8 mouse cellular contexts compared by ENCODE assay signal in genomic region chr17:25230014-25230655, GRCm38 (mm10). TPM values are rescaled to one million over a fixed set of nuclear protein-coding genes. Genes with fewer than 3 reads are reported as not detected.
DNase-seq lines count a peak whose midpoint lies in the region; ATAC-seq and TF ChIP-seq lines count a peak whose summit lies in the region.
"Not testable (repeated sequence)": the region's sequence is repeated elsewhere in the genome, so short reads cannot be mapped to it uniquely, and the experiment has no call there.

No protein-coding gene starts in this region.

- H3K79me2 ChIP-seq in liver, adult 2 months (ENCODE audit: control insufficient read depth, insufficient read depth, low read length), result not testable (repeated sequence)

- peaks cover 20% of the 10 kb centered on the region for H3K36me3 ChIP-seq in heart, embryonic 16.5 days (ENCODE audit: control insufficient read depth, insufficient read depth)
- H3K36me3 ChIP-seq in hindbrain, embryonic 15.5 days, result peaks cover 26% of the 10 kb centered on the region
- H3K36me3 ChIP-seq in kidney, embryonic 15.5 days, result peaks cover 63% of the 10 kb centered on the region
- H3K36me3 ChIP-seq in liver, adult 2 months (ENCODE audit: control insufficient read depth, insufficient read depth, low read length), result not testable (repeated sequence)

- not testable (repeated sequence) for TF ChIP-seq POLR2A in liver, adult 2 months (IDR thresholded peaks at IDR 0.05; ENCODE audit: extremely low read depth, insufficient read depth, low read length)

- not testable (repeated sequence) for H3K9ac ChIP-seq in heart, embryonic 16.5 days (ENCODE audit: low read length); hindbrain, embryonic 15.5 days; kidney, embryonic 15.5 days; liver, adult 2 months (ENCODE audit: low read depth, low read length)

- H3K27me3 ChIP-seq in heart, embryonic 16.5 days (ENCODE audit: control insufficient read depth, insufficient read depth, low read length); hindbrain, embryonic 15.5 days; kidney, embryonic 15.5 days; liver, adult 2 months (ENCODE audit: control insufficient read depth, insufficient read depth, low read length): not testable (repeated sequence)

- DNase-seq in kidney, adult 11 months, result peak; percentile 73
- peak; percentile 63 for DNase-seq in liver, adult 2 months (ENCODE audit: extremely low read depth, low read depth, low spot score)
- DNase-seq in lung, postnatal 36 days, result peak; percentile 9
- DNase-seq in thymus, postnatal 4 days, result peak; percentile 9

- 69% methylated on average over 15 of the region's 17 CpGs for WGBS in heart, embryonic 16.5 days
- WGBS in hindbrain, embryonic 15.5 days, result 80% methylated on average over 17 of the region's 17 CpGs
- WGBS in kidney, embryonic 15.5 days, result 72% methylated on average over 15 of the region's 17 CpGs
- WGBS in liver, adult 2 months, result 19% methylated on average over 17 of the region's 17 CpGs

- not testable (repeated sequence) for H3K4me2 ChIP-seq in heart, embryonic 16.5 days (ENCODE audit: low read depth, low read length); hindbrain, embryonic 15.5 days; kidney, embryonic 15.5 days

- ATAC-seq in common myeloid progenitor, adult 5-6 weeks (replicated peaks; ENCODE audit: low read depth, poor library complexity, severe bottlenecking), result 0 out of 2 replicates have a peak, but pooled peaks have one; percentile 43
- ATAC-seq in heart, embryonic 16.5 days (replicated peaks; ENCODE audit: extremely low read depth, insufficient read depth, low FRiP score), result peak; percentile 62; the same call in 1 of the 2 replicates
- peak; percentile 61; the same call in 1 of the 2 replicates for ATAC-seq in hindbrain, embryonic 15.5 days (ENCODE audit: low FRiP score, low read depth)
- ATAC-seq in kidney, embryonic 15.5 days (replicated peaks; ENCODE audit: low FRiP score), result 0 out of 2 replicates have a peak, but pooled peaks have one; percentile 46

- H3K4me1 ChIP-seq in heart, embryonic 16.5 days (ENCODE audit: control insufficient read depth, insufficient read depth, low read length); hindbrain, embryonic 15.5 days (replicated peaks); kidney, embryonic 15.5 days: not testable (repeated sequence)
- H3K4me1 ChIP-seq in liver, adult 2 months (ENCODE audit: control insufficient read depth, insufficient read depth, low read length), result peaks cover 17% of the 10 kb centered on the region

- H3K9me3 ChIP-seq in heart, embryonic 16.5 days (replicated peaks; ENCODE audit: control insufficient read depth, low read length); hindbrain, embryonic 15.5 days; kidney, embryonic 15.5 days (replicated peaks): not testable (repeated sequence)

- TF ChIP-seq CTCF in liver, adult 2 months (IDR thresholded peaks at IDR 0.05; ENCODE audit: low read depth, low read length), result not testable (repeated sequence)

- not testable (repeated sequence) for H3K4me3 ChIP-seq in heart, embryonic 16.5 days (ENCODE audit: low read length); hindbrain, embryonic 15.5 days; kidney, embryonic 15.5 days (replicated peaks); liver, adult 2 months (ENCODE audit: insufficient read depth, low read depth, low read length)

- H3K27ac ChIP-seq in heart, embryonic 16.5 days (ENCODE audit: low read length); hindbrain, embryonic 15.5 days (replicated peaks); kidney, embryonic 15.5 days: not testable (repeated sequence)
- H3K27ac ChIP-seq in liver, adult 2 months (replicated peaks; ENCODE audit: insufficient read depth, low read depth, low read length), result peak overlapping the region; percentile 30

RNA-seq across cellular contexts. Expression of gene Gnptg, which starts 9.8 kb away (rescaled TPM):
- 13.6 and 14.3 TPM in 2 replicates for total RNA-seq in common myeloid progenitor, adult 5-6 weeks (2017)
- 23.8 and 25.7 TPM in 2 replicates for polyA plus RNA-seq in heart, embryonic 16.5 days (2015; fragmentation: Nextera tagmentation; extraction: Ambion mirVana)
- polyA plus RNA-seq in hindbrain, embryonic 15.5 days (2015; fragmentation: Nextera tagmentation; extraction: Ambion mirVana), result 104 and 107 TPM in 2 replicates
- polyA plus RNA-seq in kidney, embryonic 15.5 days (2015; fragmentation: Nextera tagmentation; extraction: Ambion mirVana), result 44.4 and 46.4 TPM in 2 replicates
- 32.1 and 33.0 TPM in 2 replicates for total RNA-seq in liver, adult 2 months (2014; rRNA removed)
- 37.4 and 41.4 TPM in 2 replicates for polyA plus RNA-seq in liver, adult 2 months (2012; rRNA removed)

RNA-seq across cellular contexts. Expression of gene Tsr3, which starts 9.8 kb away (rescaled TPM):
- total RNA-seq in common myeloid progenitor, adult 5-6 weeks (2017), result 30.2 and 34.1 TPM in 2 replicates
- polyA plus RNA-seq in heart, embryonic 16.5 days (2015; fragmentation: Nextera tagmentation; extraction: Ambion mirVana), result 26.9 and 31.0 TPM in 2 replicates
- polyA plus RNA-seq in hindbrain, embryonic 15.5 days (2015; fragmentation: Nextera tagmentation; extraction: Ambion mirVana), result 60.2 and 61.4 TPM in 2 replicates
- 47.0 and 53.4 TPM in 2 replicates for polyA plus RNA-seq in kidney, embryonic 15.5 days (2015; fragmentation: Nextera tagmentation; extraction: Ambion mirVana)
- 14.0 and 16.7 TPM in 2 replicates for total RNA-seq in liver, adult 2 months (2014; rRNA removed)
- 18.8 and 19.3 TPM in 2 replicates for polyA plus RNA-seq in liver, adult 2 months (2012; rRNA removed)

RNA-seq across cellular contexts. Expression of gene Baiap3, which starts 26.0 kb away (rescaled TPM):
- 0.59 and 2.6 TPM in 2 replicates for total RNA-seq in common myeloid progenitor, adult 5-6 weeks (2017)
- 1.4 and 2.5 TPM in 2 replicates for polyA plus RNA-seq in heart, embryonic 16.5 days (2015; fragmentation: Nextera tagmentation; extraction: Ambion mirVana)
- polyA plus RNA-seq in hindbrain, embryonic 15.5 days (2015; fragmentation: Nextera tagmentation; extraction: Ambion mirVana), result 19.6 and 20.4 TPM in 2 replicates
- 1.1 and 3.9 TPM in 2 replicates for polyA plus RNA-seq in kidney, embryonic 15.5 days (2015; fragmentation: Nextera tagmentation; extraction: Ambion mirVana)
- 0.13 and 0.18 TPM in 2 replicates for total RNA-seq in liver, adult 2 months (2014; rRNA removed)
- polyA plus RNA-seq in liver, adult 2 months (2012; rRNA removed), result 0.43 and 1.2 TPM in 2 replicates

RNA-seq across cellular contexts. Expression of gene Unkl, which starts 41.9 kb away (rescaled TPM):
- 6.9 and 15.5 TPM in 2 replicates for total RNA-seq in common myeloid progenitor, adult 5-6 weeks (2017)
- 5.4 and 6.1 TPM in 2 replicates for polyA plus RNA-seq in heart, embryonic 16.5 days (2015; fragmentation: Nextera tagmentation; extraction: Ambion mirVana)
- polyA plus RNA-seq in hindbrain, embryonic 15.5 days (2015; fragmentation: Nextera tagmentation; extraction: Ambion mirVana), result 15.1 and 16.2 TPM in 2 replicates
- polyA plus RNA-seq in kidney, embryonic 15.5 days (2015; fragmentation: Nextera tagmentation; extraction: Ambion mirVana), result 9.0 and 10.5 TPM in 2 replicates
- total RNA-seq in liver, adult 2 months (2014; rRNA removed), result 9.4 and 10.4 TPM in 2 replicates
- 28.0 and 29.0 TPM in 2 replicates for polyA plus RNA-seq in liver, adult 2 months (2012; rRNA removed)

RNA-seq across cellular contexts. Expression of gene Ube2i, which starts 44.3 kb away (rescaled TPM):
- 313 and 322 TPM in 2 replicates for total RNA-seq in common myeloid progenitor, adult 5-6 weeks (2017)
- 345 and 358 TPM in 2 replicates for polyA plus RNA-seq in heart, embryonic 16.5 days (2015; fragmentation: Nextera tagmentation; extraction: Ambion mirVana)
- 447 and 462 TPM in 2 replicates for polyA plus RNA-seq in hindbrain, embryonic 15.5 days (2015; fragmentation: Nextera tagmentation; extraction: Ambion mirVana)
- polyA plus RNA-seq in kidney, embryonic 15.5 days (2015; fragmentation: Nextera tagmentation; extraction: Ambion mirVana), result 669 and 677 TPM in 2 replicates
- total RNA-seq in liver, adult 2 months (2014; rRNA removed), result 92.9 and 103 TPM in 2 replicates
- polyA plus RNA-seq in liver, adult 2 months (2012; rRNA removed), result 62.4 and 80.0 TPM in 2 replicates

Comparison
In these comparisons a context has a peak if more than half of its experiments do, and no peak if none do; other contexts are left out.
1. DNase-seq: peak in every context shown above with its lines; median percentile 73 in kidney, adult 11 months; 63 in liver, adult 2 months; 9 in lung, postnatal 36 days; 9 in thymus, postnatal 4 days.